Mouse (Mus musculus): ENCODE measurements around the gene Mrpl27. TPM values are rescaled to one million over a fixed set of nuclear protein-coding genes. Genes with fewer than 3 reads are reported as not detected.

Gene Mrpl27
- total RNA-seq, 1 experiment = 56.3 TPM

GRCm38 (mm10) chr11:94629199-94629883 lies 24.2 kb upstream of the Mrpl27 start, which contains the start of gene Lrrc59:
Gene Lrrc59, plus strand, starts transcription at chr11:94629767.
- in situ Hi-C loops (cut with MboI; ENCODE audit: low sequenced_read_pairs in 2 of 2, unreplicated experiment in 2 of 2) = no loop called here

GRCm38 (mm10) chr11:94629884-94630198 lies 23.7 kb upstream of the Mrpl27 start:
- peak overlapping the region; percentile 48 for H3K27ac ChIP-seq (ENCODE audit: insufficient read depth, low read depth, low read length, poor library complexity, severe bottlenecking)
- H3K9me3 ChIP-seq (ENCODE audit: control insufficient read depth, insufficient read depth, low read depth, low read length) = no peaks in the 10 kb centered on the region
- TF ChIP-seq ZNF384 (IDR thresholded peaks at IDR 0.05; ENCODE audit: low read depth, low read length) (no peak), ZC3H11A (IDR thresholded peaks at IDR 0.05; ENCODE audit: borderline replicate concordance, low read depth, low read length) (no peak), MAFK (IDR thresholded peaks at IDR 0.05; ENCODE audit: insufficient read depth, low read depth, low read length) (no peak), CHD2 (IDR thresholded peaks at IDR 0.05; ENCODE audit: low read depth, low read length) (no peak), HCFC1 (IDR thresholded peaks at IDR 0.05; ENCODE audit: borderline replicate concordance, insufficient read depth, low read length) (no peak)
- H3K4me1 ChIP-seq (ENCODE audit: control insufficient read depth in 2 of 2, insufficient read depth in 2 of 2, low read length in 2 of 2, poor library complexity in 1 of 2) = peaks cover 2 to 12% of the 10 kb centered on the region in 2 experiments; a peak in 3 of 4 replicates
- H3K36me3 ChIP-seq (ENCODE audit: control insufficient read depth, insufficient read depth, low read length, poor library complexity, severe bottlenecking) = peaks cover 28% of the 10 kb centered on the region
- no peak for DNase-seq (ENCODE audit: low read depth, low spot score)
- peak overlapping the region; percentile 93 for H3K9ac ChIP-seq (ENCODE audit: insufficient read depth, low read depth, low read length, poor library complexity, severe bottlenecking)
- peak overlapping the region; percentile 88 to 98 for H3K4me3 ChIP-seq (ENCODE audit: insufficient read depth in 1 of 2, low read depth in 1 of 2, low read length in 2 of 2, poor library complexity in 1 of 2, severe bottlenecking in 1 of 2)
- in situ Hi-C loops (cut with MboI; ENCODE audit: low sequenced_read_pairs in 2 of 2, unreplicated experiment in 2 of 2) = no loop called here

More at GRCm38 (mm10) chr11:94629199-94629883, 24.2 kb upstream of the Mrpl27 start, which contains the start of gene Lrrc59:
- H3K9ac ChIP-seq (ENCODE audit: insufficient read depth, low read depth, low read length, poor library complexity, severe bottlenecking) = peak within 1 kb of the TSS; percentile 93
- H3K27ac ChIP-seq (ENCODE audit: insufficient read depth, low read depth, low read length, poor library complexity, severe bottlenecking) = peak within 1 kb of the TSS; percentile 48
- no peaks in the 10 kb centered on the region for H3K9me3 ChIP-seq (ENCODE audit: control insufficient read depth, insufficient read depth, low read depth, low read length)
- H3K36me3 ChIP-seq (ENCODE audit: control insufficient read depth, insufficient read depth, low read length, poor library complexity, severe bottlenecking) = peaks cover 23% of the 10 kb centered on the region
- DNase-seq (ENCODE audit: low read depth, low spot score) = peak; percentile 75
- TF ChIP-seq CHD2 (IDR thresholded peaks at IDR 0.05; ENCODE audit: low read depth, low read length) (no peak), ZNF384 (IDR thresholded peaks at IDR 0.05; ENCODE audit: low read depth, low read length) (no peak), MAFK (IDR thresholded peaks at IDR 0.05; ENCODE audit: insufficient read depth, low read depth, low read length) (no peak), ZC3H11A (IDR thresholded peaks at IDR 0.05; ENCODE audit: borderline replicate concordance, low read depth, low read length) (no peak), HCFC1 (IDR thresholded peaks at IDR 0.05; ENCODE audit: borderline replicate concordance, insufficient read depth, low read length) (peak; percentile 75)
- peak within 1 kb of the TSS; percentile 88 to 98 for H3K4me3 ChIP-seq (ENCODE audit: insufficient read depth in 1 of 2, low read depth in 1 of 2, low read length in 2 of 2, poor library complexity in 1 of 2, severe bottlenecking in 1 of 2)
- peaks cover 2 to 12% of the 10 kb centered on the region in 2 experiments; a peak in 3 of 4 replicates for H3K4me1 ChIP-seq (ENCODE audit: control insufficient read depth in 2 of 2, insufficient read depth in 2 of 2, low read length in 2 of 2, poor library complexity in 1 of 2)

GRCm38 (mm10) chr11:94630199-94631011 lies 23.2 kb upstream of the Mrpl27 start:
- Histone ChIP-seq H3K4me1 (ENCODE audit: control insufficient read depth in 2 of 2, insufficient read depth in 2 of 2, low read length in 2 of 2, poor library complexity in 1 of 2) (peaks cover 2 to 12% of the 10 kb centered on the region in 2 experiments; a peak in 3 of 4 replicates), H3K9ac (ENCODE audit: insufficient read depth, low read depth, low read length, poor library complexity, severe bottlenecking) (peak overlapping the region; percentile 93), H3K4me3 (ENCODE audit: insufficient read depth in 1 of 2, low read depth in 1 of 2, low read length in 2 of 2, poor library complexity in 1 of 2, severe bottlenecking in 1 of 2) (peak overlapping the region; percentile 88 to 98), H3K27ac (ENCODE audit: insufficient read depth, low read depth, low read length, poor library complexity, severe bottlenecking) (peak overlapping the region; percentile 48), H3K36me3 (ENCODE audit: control insufficient read depth, insufficient read depth, low read length, poor library complexity, severe bottlenecking) (peaks cover 33% of the 10 kb centered on the region), H3K9me3 (ENCODE audit: control insufficient read depth, insufficient read depth, low read depth, low read length) (no peaks in the 10 kb centered on the region)
- no peak for TF ChIP-seq HCFC1 (IDR thresholded peaks at IDR 0.05; ENCODE audit: borderline replicate concordance, insufficient read depth, low read length)
- no peak for TF ChIP-seq MAFK (IDR thresholded peaks at IDR 0.05; ENCODE audit: insufficient read depth, low read depth, low read length)
- TF ChIP-seq ZC3H11A (IDR thresholded peaks at IDR 0.05; ENCODE audit: borderline replicate concordance, low read depth, low read length) = no peak
- no peak for TF ChIP-seq CHD2 (IDR thresholded peaks at IDR 0.05; ENCODE audit: low read depth, low read length)
- TF ChIP-seq ZNF384 (IDR thresholded peaks at IDR 0.05; ENCODE audit: low read depth, low read length) = no peak
- DNase-seq (ENCODE audit: low read depth, low spot score) = no peak
- in situ Hi-C loops (cut with MboI; ENCODE audit: low sequenced_read_pairs in 2 of 2, unreplicated experiment in 2 of 2) = no loop called here

- no peak for DNase-seq (ENCODE audit: low read depth, low spot score)
- Histone ChIP-seq H3K27ac (ENCODE audit: insufficient read depth, low read depth, low read length, poor library complexity, severe bottlenecking) (no peak overlapping the region), H3K9me3 (ENCODE audit: control insufficient read depth, insufficient read depth, low read depth, low read length) (no peaks in the 10 kb centered on the region), H3K4me1 (ENCODE audit: control insufficient read depth in 2 of 2, insufficient read depth in 2 of 2, low read length in 2 of 2, poor library complexity in 1 of 2) (peaks cover 2 to 12% of the 10 kb centered on the region in 2 experiments; a peak in 3 of 4 replicates), H3K4me3 (ENCODE audit: insufficient read depth in 1 of 2, low read depth in 1 of 2, low read length in 2 of 2, poor library complexity in 1 of 2, severe bottlenecking in 1 of 2) (no peak overlapping the region), H3K9ac (ENCODE audit: insufficient read depth, low read depth, low read length, poor library complexity, severe bottlenecking) (no peak overlapping the region), H3K36me3 (ENCODE audit: control insufficient read depth, insufficient read depth, low read length, poor library complexity, severe bottlenecking) (peaks cover 48% of the 10 kb centered on the region)
- in situ Hi-C loops (cut with MboI; ENCODE audit: low sequenced_read_pairs in 2 of 2, unreplicated experiment in 2 of 2) = no loop called here
- TF ChIP-seq MAFK (IDR thresholded peaks at IDR 0.05; ENCODE audit: insufficient read depth, low read depth, low read length) (no peak), CHD2 (IDR thresholded peaks at IDR 0.05; ENCODE audit: low read depth, low read length) (no peak), ZNF384 (IDR thresholded peaks at IDR 0.05; ENCODE audit: low read depth, low read length) (no peak), ZC3H11A (IDR thresholded peaks at IDR 0.05; ENCODE audit: borderline replicate concordance, low read depth, low read length) (no peak), HCFC1 (IDR thresholded peaks at IDR 0.05; ENCODE audit: borderline replicate concordance, insufficient read depth, low read length) (no peak)
These were observed 21.6 kb upstream of the Mrpl27 start for GRCm38 (mm10) chr11:94631969-94632368.
